Mouse (Mus musculus) lung, postnatal 14 days (tissue): Measurements from ENCODE around the gene Cdh24.

Source experiments
- DNase-seq: peaks from one replicate; pipeline ENCODE4 v3.0.0; 2021

Gene Cdh24

GRCm38 (mm10) chr14:54641305-54641969, at the start of gene Cdh24:
Gene Cdh24, minus strand, starts transcription at chr14:54641364.
- DNase-seq = peak; percentile 90

GRCm38 (mm10) chr14:54687251-54687650, 46.1 kb upstream of the Cdh24 start:
- DNase-seq = no peak

- DNase-seq = peak; percentile 100
Measured at GRCm38 (mm10) chr14:54686522-54687143, 45.5 kb upstream of the Cdh24 start, which contains the start of gene Acin1. Gene Acin1, minus strand, starts transcription at chr14:54686931.

GRCm38 (mm10) chr14:54686063-54686521, 44.9 kb upstream of the Cdh24 start, which contains the start of gene 1700123O20Rik:
Gene 1700123O20Rik, plus strand, starts transcription at chr14:54686216.
- DNase-seq = no peak

GRCm38 (mm10) chr14:54685471-54685870, 44.3 kb upstream of the Cdh24 start:
- no peak for DNase-seq

GRCm38 (mm10) chr14:54682396-54682795, 41.2 kb upstream of the Cdh24 start:
- no peak for DNase-seq

- DNase-seq = no peak
Measured at GRCm38 (mm10) chr14:54678657-54679304, 37.6 kb upstream of the Cdh24 start.

GRCm38 (mm10) chr14:54676290-54676689, 35.1 kb upstream of the Cdh24 start:
- DNase-seq = no peak

- DNase-seq = peak; percentile 14
Measured at GRCm38 (mm10) chr14:54674317-54674716, 33.2 kb upstream of the Cdh24 start.

GRCm38 (mm10) chr14:54669381-54669780, 28.2 kb upstream of the Cdh24 start:
- peak; percentile 62 for DNase-seq

- DNase-seq = no peak
Measured at GRCm38 (mm10) chr14:54664477-54665222, 23.5 kb upstream of the Cdh24 start.

- no peak for DNase-seq
Measured at GRCm38 (mm10) chr14:54660009-54660408, 18.8 kb upstream of the Cdh24 start.

- DNase-seq = peak; percentile 84
Measured at GRCm38 (mm10) chr14:54653496-54653895, 12.3 kb upstream of the Cdh24 start.

GRCm38 (mm10) chr14:54652787-54653186, 11.6 kb upstream of the Cdh24 start:
- DNase-seq = no peak

GRCm38 (mm10) chr14:54651556-54651955, 10.4 kb upstream of the Cdh24 start:
- DNase-seq = no peak

- DNase-seq = peak; percentile 91
Measured at GRCm38 (mm10) chr14:54650621-54651454, 9.7 kb upstream of the Cdh24 start.

GRCm38 (mm10) chr14:54647900-54648299, 6.7 kb upstream of the Cdh24 start:
- DNase-seq = no peak

GRCm38 (mm10) chr14:54646898-54647636, 5.9 kb upstream of the Cdh24 start:
- no peak for DNase-seq

GRCm38 (mm10) chr14:54646455-54646854, 5.3 kb upstream of the Cdh24 start:
- no peak for DNase-seq

- DNase-seq = no peak
Measured at GRCm38 (mm10) chr14:54644294-54644693, 3.1 kb upstream of the Cdh24 start.

GRCm38 (mm10) chr14:54643011-54643410, 1.8 kb upstream of the Cdh24 start:
- no peak for DNase-seq
